Mouse (Mus musculus) MEL (cell line): ENCODE results near the gene Gm20388.

Experiments
- CHD1 ChIP-seq: IDR thresholded peaks from 2 replicates; pipeline ENCODE4 v1.6.1; 2012; ENCODE audit warnings: low read depth, mild to moderate bottlenecking, inconsistent platforms, low read length, improper control_type of control experiment
- CTCF ChIP-seq, 3 experiments: IDR thresholded peaks in 2 of 3; conservative IDR thresholded peaks in 1 of 3; 2 replicates each; pipeline ENCODE4 v1.5.1; 2011 to 2012; ENCODE audit warnings: low read length in 3 of 3, low read depth in 2 of 3, mild to moderate bottlenecking in 2 of 3, improper control_type of control experiment in 1 of 3, inconsistent platforms in 1 of 3, mixed read lengths in 1 of 3, moderate library complexity in 1 of 3; ENCODE audit not compliant: control insufficient read depth in 1 of 3, insufficient read depth in 1 of 3, poor library complexity in 1 of 3, severe bottlenecking in 1 of 3
- GATA1 ChIP-seq: IDR thresholded peaks from 2 replicates; pipeline ENCODE4 v1.6.1; 2011; ENCODE audit warnings: low read depth, low read length, improper control_type of control experiment
- HCFC1 ChIP-seq: IDR thresholded peaks from 2 replicates; pipeline ENCODE4 v1.6.1; 2012; ENCODE audit warnings: low read depth, mild to moderate bottlenecking, inconsistent platforms, low read length, improper control_type of control experiment, moderate library complexity
- JUND ChIP-seq: IDR thresholded peaks from 2 replicates; pipeline ENCODE4 v1.6.1; 2011; ENCODE audit warnings: low read depth, mild to moderate bottlenecking, improper control_type of control experiment, low read length
- POLR2A ChIP-seq, 2 experiments: IDR thresholded peaks; 2 replicates each; pipeline ENCODE4 v1.6.1; 2011 to 2012; ENCODE audit warnings: low read length in 2 of 2, mild to moderate bottlenecking in 2 of 2, control low read depth in 1 of 2, improper control_type of control experiment in 1 of 2, low read depth in 1 of 2, moderate library complexity in 1 of 2; ENCODE audit not compliant: control insufficient read depth in 1 of 2, insufficient read depth in 1 of 2, poor library complexity in 1 of 2
- POLR2AphosphoS2 ChIP-seq: IDR thresholded peaks from 2 replicates; pipeline ENCODE4 v1.6.1; 2011; ENCODE audit warnings: low read length, improper control_type of control experiment

DNA sequence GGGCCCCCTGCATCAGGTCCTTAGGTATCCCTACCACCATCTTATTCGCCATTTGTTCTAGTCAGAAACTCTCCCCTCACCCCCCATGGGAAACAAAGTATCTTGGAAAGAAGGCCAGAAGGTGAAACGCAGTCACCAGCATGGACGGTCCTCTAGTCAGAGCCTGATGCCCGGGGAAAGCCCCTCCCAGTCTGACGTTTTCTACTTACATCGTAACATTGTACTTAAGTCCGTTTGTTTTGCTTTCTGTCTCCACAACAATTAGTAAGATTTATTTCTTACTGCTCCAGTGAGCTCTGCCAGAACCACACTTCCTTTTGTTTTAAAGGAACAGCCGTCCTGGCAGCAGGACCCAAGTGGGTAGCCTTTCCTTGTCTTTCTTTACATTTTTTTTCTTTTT lies 1281.8 kb downstream of the Gm20388 start:
- TF ChIP-seq CTCF (IDR thresholded peaks at IDR 0.05 in 2 of 3, conservative IDR thresholded peaks at IDR 0.05 in 1 of 3; ENCODE audit: control insufficient read depth in 1 of 3, insufficient read depth in 1 of 3, low read depth in 2 of 3, low read length in 3 of 3, poor library complexity in 1 of 3, severe bottlenecking in 1 of 3) (no peak), POLR2A (IDR thresholded peaks at IDR 0.05; ENCODE audit: control insufficient read depth in 1 of 2, insufficient read depth in 1 of 2, low read depth in 1 of 2, low read length in 2 of 2, poor library complexity in 1 of 2) (no peak), CHD1 (no peak), POLR2AphosphoS2 (no peak), GATA1 (no peak), HCFC1 (no peak), JUND (no peak)
